Mouse (Mus musculus): ENCODE data around the gene Gse1. TPM values are rescaled to one million over a fixed set of nuclear protein-coding genes. Genes with fewer than 3 reads are reported as not detected.

Gse1 gene
- total RNA-seq, 2 experiments from 2014 or later = 146 to 158 TPM

DNA sequence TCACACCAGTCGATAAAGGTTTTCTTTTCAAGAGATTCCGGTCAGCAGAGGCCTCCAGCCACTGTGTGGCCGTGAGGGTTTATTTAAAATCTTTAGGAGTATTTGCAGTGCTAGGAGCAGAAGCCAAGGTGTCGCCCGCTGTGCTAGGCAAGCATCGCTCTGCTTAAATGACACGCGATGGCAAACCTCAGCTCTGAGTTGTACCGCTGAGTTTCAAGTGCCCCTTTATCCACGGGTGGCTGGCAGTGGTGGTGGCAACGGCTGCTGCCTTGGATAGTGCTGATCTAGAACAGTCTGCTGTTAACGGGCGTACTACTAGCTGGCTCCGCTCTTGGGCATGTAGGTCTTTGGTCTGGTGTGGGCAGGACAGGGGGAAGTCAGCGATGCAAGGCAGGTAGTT lies 62.4 kb downstream of the Gse1 start:
- no peak for TF ChIP-seq CTCF (conservative IDR thresholded peaks at IDR 0.05)
- Histone ChIP-seq H3K4me3 (no peak overlapping the region), H3K27ac (peak overlapping the region; percentile 91)
- no peak for DNase-seq (ENCODE audit: low spot score in 2 of 2)

- H3K27ac ChIP-seq = peak overlapping the region; percentile 91
- TF ChIP-seq CTCF (conservative IDR thresholded peaks at IDR 0.05) = no peak
- DNase-seq (ENCODE audit: low spot score in 2 of 2) = no peak
- H3K4me3 ChIP-seq = no peak overlapping the region
Measured at GRCm38 (mm10) chr8:120291650-120292049, 63.4 kb downstream of the Gse1 start.

GRCm38 (mm10) chr8:120292316-120293107 lies 64.3 kb downstream of the Gse1 start:
- DNase-seq (ENCODE audit: low spot score in 2 of 2) = peak; percentile 74 to 81
- peak overlapping the region; percentile 91 for H3K27ac ChIP-seq
- no peak for TF ChIP-seq CTCF (conservative IDR thresholded peaks at IDR 0.05)
- H3K4me3 ChIP-seq = no peak overlapping the region

DNA sequence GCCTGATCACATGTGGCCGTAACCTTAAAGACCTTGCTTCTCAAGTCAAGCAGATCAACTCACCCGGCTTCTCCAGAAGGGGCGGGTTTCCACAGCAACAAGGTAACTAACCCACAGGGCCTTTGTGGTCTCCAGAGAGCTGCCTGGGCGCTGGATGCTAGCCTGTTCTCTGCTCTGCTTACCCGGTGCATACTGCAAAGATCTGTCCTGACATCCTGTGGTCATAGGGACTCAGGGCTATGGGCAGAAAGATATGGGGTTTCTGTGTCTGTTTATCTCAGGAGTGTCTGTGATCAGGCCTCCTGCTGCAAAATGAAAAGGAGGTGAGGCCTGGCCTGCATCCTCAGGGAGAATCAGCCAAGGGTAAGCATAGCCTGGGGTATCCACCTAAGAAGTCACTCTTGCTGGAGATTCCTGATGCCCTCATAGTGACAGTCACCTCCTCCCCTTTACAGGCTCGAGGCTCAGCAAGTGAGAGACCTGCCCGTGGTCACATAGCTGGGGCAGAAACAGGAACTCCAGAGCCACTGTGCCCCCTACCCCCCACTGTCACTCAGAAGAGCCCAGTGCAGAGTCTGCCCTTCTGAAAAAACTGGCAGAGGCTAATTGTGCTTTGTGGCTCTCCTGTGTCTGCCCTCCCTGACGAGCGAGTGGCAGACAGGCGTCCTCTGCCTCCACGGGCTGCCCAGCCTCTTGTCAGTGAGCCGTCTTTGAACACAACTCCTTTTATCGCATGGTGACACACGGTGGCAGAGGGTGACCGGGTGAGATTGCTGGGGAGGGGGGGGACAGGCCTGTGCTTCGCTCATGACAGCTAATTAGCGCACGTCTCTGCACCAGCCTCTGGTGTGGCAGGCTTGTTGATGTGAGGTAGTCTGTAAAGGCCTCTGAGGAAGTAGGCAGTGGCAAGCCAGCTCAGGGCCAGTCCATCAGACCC lies 65.4 kb downstream of the Gse1 start:
- H3K27ac ChIP-seq = peak overlapping the region; percentile 91
- no peak for TF ChIP-seq CTCF (conservative IDR thresholded peaks at IDR 0.05)
- peak in 1 of 2 experiments; percentile 10 for DNase-seq (ENCODE audit: low spot score in 2 of 2)
- H3K4me3 ChIP-seq = no peak overlapping the region

DNA sequence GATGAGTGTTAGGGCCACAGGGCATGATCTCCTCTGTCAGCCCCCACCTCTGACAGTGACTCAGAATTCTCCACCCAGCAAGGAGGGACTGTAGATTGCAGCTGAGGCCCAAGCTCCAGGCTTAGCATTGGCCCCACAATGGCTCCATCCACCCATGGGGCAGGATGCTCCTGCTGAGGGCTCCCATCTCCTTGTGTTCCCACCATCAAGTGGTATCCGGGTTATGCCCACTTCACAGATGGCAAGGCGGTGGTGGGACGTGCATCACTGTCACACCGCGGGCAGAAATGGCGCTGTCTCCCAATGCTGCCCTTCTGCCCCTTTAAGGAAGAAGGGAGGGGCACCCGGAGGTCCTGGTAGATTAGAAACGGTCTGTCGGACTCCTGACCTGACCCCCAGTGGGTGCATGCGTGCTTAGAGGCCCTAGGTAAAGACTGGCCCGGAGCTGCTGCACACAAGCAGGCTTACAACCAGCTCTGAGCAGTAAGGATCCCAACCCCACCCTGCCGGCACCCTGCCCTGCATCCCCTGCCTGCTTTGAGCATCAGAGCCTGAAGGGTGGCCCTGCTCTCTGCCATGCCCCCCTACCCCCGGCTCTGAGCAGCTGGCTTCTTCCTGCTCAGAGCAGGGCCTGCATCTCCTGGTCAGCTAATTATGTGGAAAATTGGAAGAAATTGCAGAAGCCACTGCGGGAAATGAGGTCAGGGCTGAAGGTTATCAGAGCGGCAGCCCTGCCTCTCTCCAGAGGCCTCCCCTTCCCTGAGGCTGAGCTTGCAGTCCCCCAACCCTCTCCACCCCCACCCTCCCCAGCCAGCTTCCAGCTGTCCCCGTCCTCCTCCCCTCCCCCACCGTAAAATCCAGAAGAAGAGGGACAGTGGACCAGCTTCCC lies 67.0 kb downstream of the Gse1 start:
- H3K27ac ChIP-seq = peak overlapping the region; percentile 91
- TF ChIP-seq CTCF (conservative IDR thresholded peaks at IDR 0.05) = no peak
- no peak for DNase-seq (ENCODE audit: low spot score in 2 of 2)
- H3K4me3 ChIP-seq = no peak overlapping the region

GRCm38 (mm10) chr8:120297000-120297399 lies 68.7 kb downstream of the Gse1 start:
- no peak for TF ChIP-seq CTCF (conservative IDR thresholded peaks at IDR 0.05)
- DNase-seq (ENCODE audit: low spot score in 2 of 2) = no peak
- peak overlapping the region; percentile 36; the same call in 1 of the 2 replicates for H3K27ac ChIP-seq

DNA sequence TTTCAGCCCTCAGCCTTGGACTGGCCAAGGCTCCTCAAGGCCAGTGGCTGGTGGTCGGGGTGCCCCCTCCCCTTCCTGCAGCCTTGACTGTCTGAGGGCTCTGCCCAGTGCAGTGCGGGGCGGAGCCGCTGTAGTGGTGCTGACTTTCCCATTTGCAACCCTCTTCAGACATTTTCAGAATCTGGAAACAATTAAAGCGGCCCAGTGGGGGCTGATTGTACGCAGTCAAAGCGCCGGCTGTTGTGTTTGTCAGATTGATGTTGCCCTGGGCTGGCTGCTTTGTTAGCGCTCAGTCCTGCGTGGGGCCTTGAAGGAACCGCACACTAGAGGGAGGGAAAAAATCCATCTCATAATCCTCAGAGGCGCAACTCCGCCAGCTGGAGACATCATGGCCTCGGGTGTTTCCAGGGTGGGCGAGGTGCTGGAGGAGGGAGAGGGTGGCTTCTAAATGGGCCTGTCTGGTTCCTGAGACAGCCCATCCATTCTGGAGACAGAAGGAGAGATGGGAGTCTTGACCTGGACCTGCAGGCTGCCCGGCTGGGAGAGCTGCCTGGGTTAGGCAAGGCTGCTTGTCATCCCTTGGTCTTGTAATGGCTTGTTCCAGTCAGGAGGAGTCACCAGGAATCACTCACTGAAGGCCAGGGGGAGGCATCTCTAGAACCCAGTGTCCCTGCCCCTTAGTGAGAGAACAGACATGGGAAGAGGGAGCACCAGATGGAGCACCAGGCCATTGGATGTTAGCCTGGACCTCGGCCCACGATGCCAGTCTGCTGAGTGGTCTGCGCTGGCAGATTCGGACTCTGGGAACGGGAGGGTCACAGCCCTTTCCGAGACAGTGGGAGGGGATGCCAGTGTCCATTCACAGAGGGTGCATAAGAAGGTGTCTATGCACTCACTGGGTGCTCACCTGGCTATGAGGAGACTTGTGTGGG lies 70.6 kb downstream of the Gse1 start:
- H3K27ac ChIP-seq = peak overlapping the region; percentile 87
- DNase-seq (ENCODE audit: low spot score in 2 of 2) = no peak
- TF ChIP-seq CTCF (conservative IDR thresholded peaks at IDR 0.05) = no peak
- no peak overlapping the region for H3K4me3 ChIP-seq

More at GRCm38 (mm10) chr8:120297000-120297399, 68.7 kb downstream of the Gse1 start:
- H3K4me3 ChIP-seq = no peak overlapping the region

DNA sequence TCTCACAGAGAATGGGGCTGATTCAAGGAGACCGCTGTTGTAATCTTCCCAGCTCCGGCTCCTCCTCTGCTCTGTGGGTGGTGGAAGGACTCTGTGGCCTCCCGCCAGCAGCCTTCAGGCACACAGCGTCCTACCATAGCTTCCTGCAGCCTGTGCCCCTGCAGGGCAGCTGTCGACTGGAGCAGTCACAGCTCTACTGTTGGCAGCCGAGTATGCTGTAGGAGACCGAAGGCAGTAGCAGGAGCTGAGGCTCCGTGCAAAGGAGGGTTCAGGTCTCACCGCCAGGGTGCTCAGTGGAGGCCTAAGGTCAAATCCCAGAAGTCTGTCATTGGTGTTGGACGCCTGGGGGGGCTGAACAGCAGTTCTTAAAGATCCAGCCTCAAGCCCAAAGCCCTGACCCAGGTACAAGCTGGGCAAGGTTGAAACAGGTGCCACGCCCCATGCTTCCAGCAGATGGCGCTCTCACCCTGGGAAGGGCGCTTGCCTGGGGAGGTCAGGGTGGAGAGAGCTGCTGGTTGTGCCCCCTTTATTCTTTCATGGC lies 72.4 kb downstream of the Gse1 start:
- peak overlapping the region; percentile 26 for H3K4me3 ChIP-seq
- peak overlapping the region; percentile 87 for H3K27ac ChIP-seq
- peak; percentile 95 for TF ChIP-seq CTCF (conservative IDR thresholded peaks at IDR 0.05)
- DNase-seq (ENCODE audit: low spot score in 2 of 2) = peak; percentile 74 to 88

GRCm38 (mm10) chr8:120302941-120303675 lies 74.9 kb downstream of the Gse1 start:
- H3K4me3 ChIP-seq = no peak overlapping the region
- no peak for TF ChIP-seq CTCF (conservative IDR thresholded peaks at IDR 0.05)
- H3K27ac ChIP-seq = peak overlapping the region; percentile 90
- DNase-seq (ENCODE audit: low spot score in 2 of 2) = no peak

DNA sequence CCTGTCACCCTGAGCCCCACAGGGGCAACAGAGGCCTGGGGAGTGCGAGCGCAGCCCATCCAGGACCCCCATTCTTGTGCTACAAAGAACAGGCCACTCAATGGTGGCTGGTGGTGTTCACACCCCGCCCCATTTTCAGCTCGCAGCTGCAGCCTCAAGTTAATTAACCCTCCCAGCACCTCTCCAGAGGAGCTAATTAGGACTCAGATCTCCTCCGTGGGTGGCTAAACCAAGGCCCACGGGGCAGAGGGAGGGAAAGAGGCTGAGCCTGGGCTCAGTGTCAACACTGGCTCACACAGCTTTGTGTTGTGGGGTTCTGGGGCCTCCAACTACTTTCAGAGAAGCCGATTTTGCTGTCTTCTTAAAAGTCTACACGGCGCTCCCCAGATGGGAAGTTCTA lies 75.8 kb downstream of the Gse1 start:
- H3K27ac ChIP-seq = peak overlapping the region; percentile 90
- no peak for DNase-seq (ENCODE audit: low spot score in 2 of 2)
- no peak overlapping the region for H3K4me3 ChIP-seq
- TF ChIP-seq CTCF (conservative IDR thresholded peaks at IDR 0.05) = no peak
